Mouse (Mus musculus): Measurements from ENCODE around the gene Cd300lf. TPM values are rescaled to one million over a fixed set of nuclear protein-coding genes. Genes with fewer than 3 reads are reported as not detected.

The Cd300lf gene
- polyA plus RNA-seq (2015; fragmentation: Illumina TruSeq; extraction: RNeasy Lipid Tissue Mini Kit (QIAGEN cat#74804); ENCODE audit: insufficient read depth, low replicate concordance): 35.4 TPM

GRCm38 (mm10) chr11:115133800-115134199 is at the start of gene Cd300lf:
Cd300lf (minus strand) TSS chr11:115133992.

DNA sequence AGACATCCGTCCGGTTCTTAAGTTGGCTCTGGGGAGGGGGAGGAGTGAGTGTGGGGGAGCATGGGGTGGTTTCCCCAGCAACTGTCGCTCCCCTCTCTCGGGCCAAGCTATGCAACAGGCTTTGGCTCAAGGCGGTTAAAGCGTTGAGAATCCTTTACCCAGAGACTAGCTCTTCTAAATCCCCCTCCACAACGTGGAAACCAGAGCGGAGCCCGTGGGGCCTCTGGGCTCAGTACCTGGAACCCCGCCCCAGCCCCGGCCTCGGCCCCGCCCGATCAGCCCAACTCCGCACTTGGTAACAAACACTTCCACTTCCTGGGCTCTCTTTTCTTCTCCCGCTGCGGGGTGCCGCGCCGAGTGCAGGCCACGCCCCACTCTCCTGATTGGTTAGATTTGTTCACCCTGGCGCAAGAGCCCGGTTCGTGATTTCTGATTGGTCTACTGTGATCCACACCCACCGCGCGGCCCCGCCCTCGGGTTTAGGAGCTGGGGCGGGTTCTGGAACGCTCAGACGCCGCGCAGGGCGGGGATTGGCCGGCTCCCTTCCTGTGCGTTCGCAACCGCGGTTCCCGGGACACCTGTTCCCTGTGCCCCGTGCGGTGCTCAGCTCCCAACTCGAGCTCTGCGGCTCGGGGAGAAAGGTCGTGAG is 29.2 kb upstream of the Cd300lf start, which contains the start of gene Slc9a3r1:
Slc9a3r1 (plus strand) TSS at position 510 of the 649 bp plus-strand sequence.

DNA sequence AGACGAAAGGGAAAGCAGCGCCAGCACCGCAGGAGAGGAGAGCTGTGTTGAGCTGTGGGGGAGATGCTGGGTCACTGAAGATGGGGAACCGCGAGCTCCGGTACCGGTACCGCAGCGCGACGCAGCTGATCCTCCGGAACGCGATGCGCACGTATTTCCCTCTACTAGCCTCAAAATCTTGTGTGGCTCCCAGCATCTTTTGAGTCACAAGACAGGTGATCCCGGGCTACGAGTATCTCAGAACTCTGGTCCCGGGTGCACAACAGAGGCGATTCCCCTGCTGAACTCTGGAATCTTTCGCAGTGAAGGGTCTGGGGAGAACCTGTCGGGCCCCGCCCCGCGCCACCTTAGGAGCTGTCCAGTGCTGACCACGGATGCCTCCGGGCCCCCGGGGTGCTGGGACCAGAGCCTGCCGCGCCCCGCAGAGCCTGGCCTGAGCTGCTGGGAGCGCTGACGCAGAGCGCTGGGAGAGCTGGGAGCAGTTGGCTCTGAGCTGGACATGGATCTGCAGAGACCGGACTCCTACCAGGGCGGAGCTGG is 42.4 kb downstream of the Cd300lf start, which contains the start of gene Rab37:
Rab37 (plus strand) TSS at position 70 of the 540 bp plus-strand sequence.

Other genes starting within 250 kb of the Cd300lf start
- gene Cd300a, start 244.0 kb downstream of the Cd300lf start, polyA plus RNA-seq (2015; fragmentation: Illumina TruSeq; extraction: RNeasy Lipid Tissue Mini Kit (QIAGEN cat#74804); ENCODE audit: insufficient read depth, low replicate concordance): 37.7 TPM
- 9.6 TPM for gene Cd300lb, start 199.6 kb downstream of the Cd300lf start, polyA plus RNA-seq (2015; fragmentation: Illumina TruSeq; extraction: RNeasy Lipid Tissue Mini Kit (QIAGEN cat#74804); ENCODE audit: insufficient read depth, low replicate concordance)
- 7.7 TPM for gene Cd300c, start 164.8 kb downstream of the Cd300lf start, polyA plus RNA-seq (2015; fragmentation: Illumina TruSeq; extraction: RNeasy Lipid Tissue Mini Kit (QIAGEN cat#74804); ENCODE audit: insufficient read depth, low replicate concordance)
- gene Cd300ld, start 144.1 kb downstream of the Cd300lf start, polyA plus RNA-seq (2015; fragmentation: Illumina TruSeq; extraction: RNeasy Lipid Tissue Mini Kit (QIAGEN cat#74804); ENCODE audit: insufficient read depth, low replicate concordance): 12.6 TPM
- 52.5 TPM for gene Cd300c2, start 132.1 kb downstream of the Cd300lf start, polyA plus RNA-seq (2015; fragmentation: Illumina TruSeq; extraction: RNeasy Lipid Tissue Mini Kit (QIAGEN cat#74804); ENCODE audit: insufficient read depth, low replicate concordance)
- gene Cd300ld2, start 117.8 kb downstream of the Cd300lf start, polyA plus RNA-seq (2015; fragmentation: Illumina TruSeq; extraction: RNeasy Lipid Tissue Mini Kit (QIAGEN cat#74804); ENCODE audit: insufficient read depth, low replicate concordance): not detected
- gene Cd300ld4, start 107.0 kb downstream of the Cd300lf start, polyA plus RNA-seq (2015; fragmentation: Illumina TruSeq; extraction: RNeasy Lipid Tissue Mini Kit (QIAGEN cat#74804); ENCODE audit: insufficient read depth, low replicate concordance): 0.65 TPM
- not detected for gene Cd300ld5, start 96.2 kb downstream of the Cd300lf start, polyA plus RNA-seq (2015; fragmentation: Illumina TruSeq; extraction: RNeasy Lipid Tissue Mini Kit (QIAGEN cat#74804); ENCODE audit: insufficient read depth, low replicate concordance)
- 11.1 TPM for gene Cd300ld3, start 85.6 kb downstream of the Cd300lf start, polyA plus RNA-seq (2015; fragmentation: Illumina TruSeq; extraction: RNeasy Lipid Tissue Mini Kit (QIAGEN cat#74804); ENCODE audit: insufficient read depth, low replicate concordance)
- gene Cd300e, start 71.8 kb downstream of the Cd300lf start, polyA plus RNA-seq (2015; fragmentation: Illumina TruSeq; extraction: RNeasy Lipid Tissue Mini Kit (QIAGEN cat#74804); ENCODE audit: insufficient read depth, low replicate concordance): 20.9 TPM
- 23.0 TPM for gene Rab37, start 42.6 kb downstream of the Cd300lf start, polyA plus RNA-seq (2015; fragmentation: Illumina TruSeq; extraction: RNeasy Lipid Tissue Mini Kit (QIAGEN cat#74804); ENCODE audit: insufficient read depth, low replicate concordance)
- gene Slc9a3r1, start 29.3 kb upstream of the Cd300lf start, polyA plus RNA-seq (2015; fragmentation: Illumina TruSeq; extraction: RNeasy Lipid Tissue Mini Kit (QIAGEN cat#74804); ENCODE audit: insufficient read depth, low replicate concordance): 51.1 TPM
- gene Tmem104, start 53.5 kb upstream of the Cd300lf start, polyA plus RNA-seq (2015; fragmentation: Illumina TruSeq; extraction: RNeasy Lipid Tissue Mini Kit (QIAGEN cat#74804); ENCODE audit: insufficient read depth, low replicate concordance): 2.9 TPM
- gene Nat9, start 53.9 kb upstream of the Cd300lf start, polyA plus RNA-seq (2015; fragmentation: Illumina TruSeq; extraction: RNeasy Lipid Tissue Mini Kit (QIAGEN cat#74804); ENCODE audit: insufficient read depth, low replicate concordance): 16.0 TPM
- gene Grin2c, start 133.3 kb upstream of the Cd300lf start, polyA plus RNA-seq (2015; fragmentation: Illumina TruSeq; extraction: RNeasy Lipid Tissue Mini Kit (QIAGEN cat#74804); ENCODE audit: insufficient read depth, low replicate concordance): 1.3 TPM
- gene Fdxr, start 143.1 kb upstream of the Cd300lf start, polyA plus RNA-seq (2015; fragmentation: Illumina TruSeq; extraction: RNeasy Lipid Tissue Mini Kit (QIAGEN cat#74804); ENCODE audit: insufficient read depth, low replicate concordance): 13.0 TPM
- 1.5 TPM for gene Fads6, start 163.7 kb upstream of the Cd300lf start, polyA plus RNA-seq (2015; fragmentation: Illumina TruSeq; extraction: RNeasy Lipid Tissue Mini Kit (QIAGEN cat#74804); ENCODE audit: insufficient read depth, low replicate concordance)
- gene Otop2, start 173.2 kb upstream of the Cd300lf start, polyA plus RNA-seq (2015; fragmentation: Illumina TruSeq; extraction: RNeasy Lipid Tissue Mini Kit (QIAGEN cat#74804); ENCODE audit: insufficient read depth, low replicate concordance): not detected
- 1.3 TPM for gene Ush1g, start 188.0 kb upstream of the Cd300lf start, polyA plus RNA-seq (2015; fragmentation: Illumina TruSeq; extraction: RNeasy Lipid Tissue Mini Kit (QIAGEN cat#74804); ENCODE audit: insufficient read depth, low replicate concordance)
- gene Otop3, start 200.7 kb upstream of the Cd300lf start, polyA plus RNA-seq (2015; fragmentation: Illumina TruSeq; extraction: RNeasy Lipid Tissue Mini Kit (QIAGEN cat#74804); ENCODE audit: insufficient read depth, low replicate concordance): not detected
- 6.4 TPM for gene Hid1, start 233.8 kb upstream of the Cd300lf start, polyA plus RNA-seq (2015; fragmentation: Illumina TruSeq; extraction: RNeasy Lipid Tissue Mini Kit (QIAGEN cat#74804); ENCODE audit: insufficient read depth, low replicate concordance)
- gene Cdr2l, start 247.9 kb upstream of the Cd300lf start, polyA plus RNA-seq (2015; fragmentation: Illumina TruSeq; extraction: RNeasy Lipid Tissue Mini Kit (QIAGEN cat#74804); ENCODE audit: insufficient read depth, low replicate concordance): 3.0 TPM

Data from spleen, adult 10 weeks (tissue).